Mouse (Mus musculus): Measurements from ENCODE around the gene Gm14391. TPM values are rescaled to one million over a fixed set of nuclear protein-coding genes. Genes with fewer than 3 reads are reported as not detected.
"Not testable (repeated sequence)": the region's sequence is repeated elsewhere in the genome, so short reads cannot be mapped to it uniquely, and the experiment has no call there.

The Gm14391 gene
- polyA plus RNA-seq (2015; fragmentation: Nextera tagmentation; extraction: Ambion mirVana), result 5.0 and 6.0 TPM in 2 replicates

GRCm38 (mm10) chr2:175206732-175207131, at the start of gene Gm14391:
Gm14391 (minus strand) TSS chr2:175206917.
- ATAC-seq (ENCODE audit: low FRiP score), result not testable (repeated sequence)

GRCm38 (mm10) chr2:175179008-175179407, 27.7 kb downstream of the Gm14391 start:
- not testable (repeated sequence) for H3K27me3 ChIP-seq (replicated peaks); H3K4me3 ChIP-seq (replicated peaks); H3K36me3 ChIP-seq; H3K4me2 ChIP-seq; H3K9ac ChIP-seq (replicated peaks); H3K9me3 ChIP-seq (replicated peaks); H3K4me1 ChIP-seq; H3K27ac ChIP-seq (replicated peaks); ATAC-seq (ENCODE audit: low FRiP score)
- 47% methylated on average over 1 of the region's 1 CpGs for WGBS

More at GRCm38 (mm10) chr2:175206732-175207131, at the start of gene Gm14391:
- not testable (repeated sequence) for H3K4me3 ChIP-seq (replicated peaks); H3K27me3 ChIP-seq (replicated peaks); H3K27ac ChIP-seq (replicated peaks); H3K4me2 ChIP-seq; H3K36me3 ChIP-seq; H3K9me3 ChIP-seq (replicated peaks); H3K4me1 ChIP-seq; H3K9ac ChIP-seq (replicated peaks)
- WGBS, result no CpG with 5 or more reads among the region's 7 CpGs

GRCm38 (mm10) chr2:175176312-175176711, 30.4 kb downstream of the Gm14391 start:
- 90% methylated on average over 6 of the region's 6 CpGs for WGBS
- no peak for ATAC-seq (ENCODE audit: low FRiP score)
- no peak overlapping the region for H3K27ac ChIP-seq (replicated peaks)

GRCm38 (mm10) chr2:175175401-175176180, 31.1 kb downstream of the Gm14391 start, which contains the start of gene Gm14443:
Gm14443 (minus strand) TSS chr2:175175871.
- not testable (repeated sequence) for H3K9ac ChIP-seq (replicated peaks); ATAC-seq (ENCODE audit: low FRiP score); H3K4me1 ChIP-seq; H3K9me3 ChIP-seq (replicated peaks); H3K36me3 ChIP-seq; H3K4me3 ChIP-seq (replicated peaks); H3K27me3 ChIP-seq (replicated peaks); H3K27ac ChIP-seq (replicated peaks); H3K4me2 ChIP-seq
- 79% methylated on average over 12 of the region's 12 CpGs for WGBS

More at GRCm38 (mm10) chr2:175176312-175176711, 30.4 kb downstream of the Gm14391 start:
- H3K9ac ChIP-seq (replicated peaks), result no peak overlapping the region
- H3K4me2 ChIP-seq, result no peak overlapping the region
- no peaks in the 10 kb centered on the region for H3K9me3 ChIP-seq (replicated peaks)
- H3K4me3 ChIP-seq (replicated peaks), result no peak overlapping the region
- H3K4me1 ChIP-seq, result no peaks in the 10 kb centered on the region
- H3K36me3 ChIP-seq, result no peaks in the 10 kb centered on the region
- H3K27me3 ChIP-seq (replicated peaks), result no peaks in the 10 kb centered on the region

- H3K4me3 ChIP-seq (replicated peaks); ATAC-seq (ENCODE audit: low FRiP score); H3K9ac ChIP-seq (replicated peaks); H3K4me2 ChIP-seq; H3K36me3 ChIP-seq; H3K27ac ChIP-seq (replicated peaks); H3K4me1 ChIP-seq; H3K27me3 ChIP-seq (replicated peaks); H3K9me3 ChIP-seq (replicated peaks): not testable (repeated sequence)
- 91% methylated on average over 2 of the region's 2 CpGs for WGBS
Measured at GRCm38 (mm10) chr2:175174058-175174457, 32.7 kb downstream of the Gm14391 start.

- ATAC-seq (ENCODE audit: low FRiP score); H3K9me3 ChIP-seq (replicated peaks); H3K4me3 ChIP-seq (replicated peaks); H3K27me3 ChIP-seq (replicated peaks); H3K27ac ChIP-seq (replicated peaks); H3K4me2 ChIP-seq; H3K4me1 ChIP-seq; H3K36me3 ChIP-seq; H3K9ac ChIP-seq (replicated peaks): not testable (repeated sequence)
- 92% methylated on average over 3 of the region's 3 CpGs for WGBS
Measured at GRCm38 (mm10) chr2:175172906-175173595, 33.7 kb downstream of the Gm14391 start.

GRCm38 (mm10) chr2:175172123-175172522, 34.6 kb downstream of the Gm14391 start:
- no peaks in the 10 kb centered on the region for H3K4me1 ChIP-seq
- no peak overlapping the region for H3K9ac ChIP-seq (replicated peaks)
- no peak overlapping the region for H3K4me2 ChIP-seq
- no peak overlapping the region for H3K4me3 ChIP-seq (replicated peaks)
- no peak for ATAC-seq (ENCODE audit: low FRiP score)
- no peaks in the 10 kb centered on the region for H3K36me3 ChIP-seq
- 0 out of 2 replicates have a peak, but pooled peaks cover 3% of the 10 kb centered on the region for H3K9me3 ChIP-seq (replicated peaks)
- no peaks in the 10 kb centered on the region for H3K27me3 ChIP-seq (replicated peaks)
- 88% methylated on average over 3 of the region's 3 CpGs for WGBS
- no peak overlapping the region for H3K27ac ChIP-seq (replicated peaks)

GRCm38 (mm10) chr2:175166870-175167269, 39.8 kb downstream of the Gm14391 start:
- not testable (repeated sequence) for H3K9ac ChIP-seq (replicated peaks); H3K4me2 ChIP-seq; H3K36me3 ChIP-seq; H3K27me3 ChIP-seq (replicated peaks); H3K27ac ChIP-seq (replicated peaks); H3K9me3 ChIP-seq (replicated peaks); H3K4me3 ChIP-seq (replicated peaks); H3K4me1 ChIP-seq; ATAC-seq (ENCODE audit: low FRiP score)
- 93% methylated on average over 2 of the region's 2 CpGs for WGBS

GRCm38 (mm10) chr2:175165110-175165509, 41.6 kb downstream of the Gm14391 start:
- not testable (repeated sequence) for H3K4me3 ChIP-seq (replicated peaks); H3K27me3 ChIP-seq (replicated peaks); H3K4me1 ChIP-seq; ATAC-seq (ENCODE audit: low FRiP score); H3K36me3 ChIP-seq; H3K4me2 ChIP-seq; H3K9ac ChIP-seq (replicated peaks); H3K27ac ChIP-seq (replicated peaks); H3K9me3 ChIP-seq (replicated peaks)
- 94% methylated on average over 12 of the region's 12 CpGs for WGBS

- H3K4me2 ChIP-seq; H3K4me3 ChIP-seq (replicated peaks); H3K36me3 ChIP-seq; ATAC-seq (ENCODE audit: low FRiP score); H3K27ac ChIP-seq (replicated peaks); H3K4me1 ChIP-seq; H3K9me3 ChIP-seq (replicated peaks); H3K9ac ChIP-seq (replicated peaks); H3K27me3 ChIP-seq (replicated peaks): not testable (repeated sequence)
- WGBS, result 89% methylated on average over 4 of the region's 4 CpGs
Measured at GRCm38 (mm10) chr2:175161438-175161837, 45.3 kb downstream of the Gm14391 start.

GRCm38 (mm10) chr2:175158642-175159041, 48.1 kb downstream of the Gm14391 start:
- Histone ChIP-seq H3K27me3 (replicated peaks) (no peaks in the 10 kb centered on the region), H3K27ac (replicated peaks) (no peak overlapping the region), H3K9ac (replicated peaks) (no peak overlapping the region), H3K36me3 (no peaks in the 10 kb centered on the region), H3K4me3 (replicated peaks) (no peak overlapping the region), H3K9me3 (replicated peaks) (0 out of 2 replicates have a peak, but pooled peaks cover 10% of the 10 kb centered on the region), H3K4me2 (no peak overlapping the region), H3K4me1 (no peaks in the 10 kb centered on the region)
- no peak for ATAC-seq (ENCODE audit: low FRiP score)
- WGBS, result 84% methylated on average over 3 of the region's 3 CpGs

GRCm38 (mm10) chr2:175156696-175157095, 50.0 kb downstream of the Gm14391 start:
- no peaks in the 10 kb centered on the region for H3K4me1 ChIP-seq
- no peaks in the 10 kb centered on the region for H3K36me3 ChIP-seq
- H3K4me3 ChIP-seq (replicated peaks), result no peak overlapping the region
- no peak overlapping the region for H3K9ac ChIP-seq (replicated peaks)
- no peaks in the 10 kb centered on the region for H3K27me3 ChIP-seq (replicated peaks)
- no peak for ATAC-seq (ENCODE audit: low FRiP score)
- 91% methylated on average over 13 of the region's 13 CpGs for WGBS
- H3K9me3 ChIP-seq (replicated peaks), result 0 out of 2 replicates have a peak, but pooled peaks cover 10% of the 10 kb centered on the region
- H3K4me2 ChIP-seq, result no peak overlapping the region
- no peak overlapping the region for H3K27ac ChIP-seq (replicated peaks)
